Mouse (Mus musculus) layer of hippocampus, adult 9-11 months (tissue): ENCODE results near the gene 4930432K21Rik.

ENCODE experiments used
- DNase-seq: peaks from one replicate; pipeline ENCODE4 v3.0.0; 2022

Gene 4930432K21Rik

DNA sequence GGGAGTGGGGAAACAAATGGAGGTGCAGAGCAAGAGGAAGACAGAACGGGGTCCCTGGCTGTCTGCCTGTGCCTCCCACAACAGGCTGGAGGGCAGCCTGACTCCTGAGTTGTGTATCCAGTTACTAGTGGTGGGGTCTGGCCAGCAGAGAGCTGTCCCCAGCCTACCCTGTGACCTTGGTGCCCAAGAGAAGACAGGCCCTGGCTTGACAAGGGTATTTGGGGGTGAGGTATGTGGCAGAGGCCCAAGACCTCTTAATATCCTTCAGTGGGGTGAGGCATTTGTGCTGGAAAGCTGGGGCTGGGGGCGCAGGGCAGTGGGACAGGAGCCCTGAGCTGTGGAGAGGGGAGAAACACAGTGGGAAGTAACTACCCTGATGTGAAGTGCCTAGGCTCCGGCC is 63.4 kb downstream of the 4930432K21Rik start:
- no peak for DNase-seq

DNA sequence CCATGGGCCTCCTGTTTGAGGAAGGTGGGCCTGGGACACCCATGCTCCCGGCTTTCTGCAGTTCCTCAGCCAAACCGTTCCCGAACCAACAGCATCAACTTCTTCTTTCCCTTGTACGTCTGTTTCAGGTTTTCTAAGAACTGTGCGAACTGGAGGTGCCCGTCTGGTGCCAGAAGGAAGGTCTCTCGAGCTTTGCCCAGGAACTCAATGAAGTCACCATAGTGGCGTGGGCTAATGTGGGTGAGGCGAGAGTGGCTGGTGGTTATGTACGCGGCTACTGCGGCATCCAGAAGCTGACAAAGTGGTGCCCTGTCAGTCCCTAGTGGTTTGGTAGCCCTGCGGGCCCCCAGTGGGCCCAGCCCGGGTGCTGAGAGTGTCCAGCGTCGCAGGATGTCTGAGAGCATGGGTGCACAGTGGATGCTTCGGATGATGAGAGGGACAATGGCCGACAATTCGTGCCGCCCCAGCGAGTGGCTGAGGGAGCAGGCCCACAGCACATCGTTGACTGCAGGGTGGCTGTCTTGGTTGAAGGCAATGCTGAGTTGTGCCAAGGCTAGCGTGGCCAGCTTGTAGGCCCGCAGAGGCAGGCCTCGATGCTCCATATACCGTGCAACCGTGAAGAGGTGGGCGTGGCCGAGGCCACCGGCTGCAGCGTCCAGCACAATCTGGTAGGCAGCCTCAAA is 64.2 kb downstream of the 4930432K21Rik start:
- DNase-seq, result no peak

DNA sequence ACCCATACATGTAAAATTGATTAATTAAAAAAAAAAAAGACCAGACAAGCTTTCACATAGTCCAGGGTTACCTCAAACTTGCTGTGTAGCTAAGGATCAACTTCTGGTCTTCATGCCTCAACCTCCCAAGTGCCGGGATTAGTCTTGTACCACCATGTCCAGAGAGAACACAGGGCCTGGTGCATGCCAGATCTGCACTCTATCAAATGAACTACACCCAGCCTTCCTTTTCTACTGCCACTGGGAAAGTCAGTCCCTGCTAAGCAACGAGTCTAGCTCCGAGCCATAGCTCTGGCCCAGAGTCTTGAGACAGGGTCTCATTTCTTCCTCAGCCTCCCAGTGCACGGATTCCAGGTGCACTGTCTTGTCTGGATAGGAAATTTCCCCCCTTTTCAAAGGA is 65.5 kb downstream of the 4930432K21Rik start:
- DNase-seq, result no peak

DNA sequence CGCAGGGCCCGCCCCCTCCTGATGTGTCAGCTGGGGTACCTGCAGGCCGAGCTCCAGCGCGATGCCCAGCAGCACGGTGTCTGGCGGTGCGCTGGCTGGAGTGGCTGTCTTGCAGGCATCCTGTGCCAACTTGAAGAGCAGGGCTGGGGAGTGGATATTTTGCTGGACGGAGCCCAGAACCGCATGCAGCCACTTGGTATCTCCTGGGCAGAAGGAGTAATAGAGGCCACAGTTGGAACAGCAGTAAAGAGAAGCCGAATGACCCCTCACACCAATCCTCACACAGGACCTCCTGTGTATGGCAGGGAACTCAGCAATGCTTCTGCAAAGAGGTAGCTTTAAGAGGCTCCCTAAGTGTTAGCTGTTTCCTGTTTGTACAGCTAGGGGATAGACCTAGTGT is 69.4 kb downstream of the 4930432K21Rik start:
- DNase-seq, result no peak

DNA sequence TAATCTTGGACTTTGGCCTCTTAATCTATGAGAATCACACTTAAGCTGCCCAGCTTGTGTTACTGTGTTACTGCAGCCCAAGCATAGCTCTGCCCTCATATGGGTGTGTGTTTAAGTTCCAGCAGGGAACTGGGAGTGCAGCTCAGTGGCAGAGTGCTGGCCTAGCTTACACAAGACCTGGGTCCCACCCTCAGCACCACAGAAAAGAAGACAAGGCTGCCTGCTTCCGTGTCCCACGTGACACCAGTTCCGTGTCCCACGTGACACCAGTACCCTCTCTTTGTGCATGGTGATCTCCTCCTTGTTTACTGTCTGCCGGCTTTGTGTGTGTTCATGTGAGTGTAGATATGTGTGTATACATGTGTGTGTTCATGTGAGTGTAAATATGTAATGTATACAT is 70.3 kb downstream of the 4930432K21Rik start:
- no peak for DNase-seq

DNA sequence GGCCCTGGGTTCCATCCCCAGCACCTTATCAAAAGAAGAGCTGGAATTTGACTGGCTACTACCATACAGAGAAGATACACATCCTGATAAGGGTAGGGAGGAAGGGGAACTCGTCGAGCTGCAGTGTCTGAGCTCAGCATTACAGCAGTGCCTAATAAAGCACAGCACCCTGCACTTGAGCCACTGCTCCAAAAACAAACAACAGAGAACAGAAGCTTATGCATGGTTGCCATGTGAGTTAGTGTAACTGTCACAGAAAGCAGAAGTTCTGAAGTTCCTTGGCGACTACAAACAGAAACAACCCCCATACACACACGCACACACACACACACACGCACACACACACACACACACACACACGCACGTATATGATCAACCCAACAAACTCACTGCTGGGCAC is 72.3 kb downstream of the 4930432K21Rik start:
- DNase-seq, result peak; percentile 66
